ENCODE assay signal across 8 mouse cellular contexts in genomic region chr3:27154280-27154679, GRCm38 (mm10). TPM values are rescaled to one million over a fixed set of nuclear protein-coding genes. Genes with fewer than 3 reads are reported as not detected.
DNase-seq lines count a peak whose midpoint lies in the region; ATAC-seq and TF ChIP-seq lines count a peak whose summit lies in the region.

No protein-coding gene starts in this region.

- peaks cover 13% of the 10 kb centered on the region for H3K36me3 ChIP-seq in lung, embryonic 15.5 days
- H3K36me3 ChIP-seq in intestine, postnatal 0 days (ENCODE audit: control insufficient read depth, insufficient read depth), result no peaks in the 10 kb centered on the region
- no peaks in the 10 kb centered on the region for H3K36me3 ChIP-seq in neural tube, embryonic 15.5 days

- WGBS in lung, embryonic 15.5 days, result 62% methylated on average over 2 of the region's 2 CpGs
- 42% methylated on average over 2 of the region's 2 CpGs for WGBS in intestine, postnatal 0 days
- 67% methylated on average over 2 of the region's 2 CpGs for WGBS in neural tube, embryonic 15.5 days

- no peak for TF ChIP-seq POLR2A in embryonic fibroblast, embryonic 13.5 days (IDR thresholded peaks at IDR 0.05; ENCODE audit: low read depth, low read length)

- H3K9me3 ChIP-seq in lung, embryonic 15.5 days, result no peaks in the 10 kb centered on the region
- H3K9me3 ChIP-seq in intestine, postnatal 0 days (ENCODE audit: control insufficient read depth), result no peaks in the 10 kb centered on the region
- no peaks in the 10 kb centered on the region for H3K9me3 ChIP-seq in neural tube, embryonic 15.5 days (replicated peaks)

- H3K27ac ChIP-seq in lung, embryonic 15.5 days, result peak overlapping the region; percentile 90
- peak overlapping the region; percentile 77 for H3K27ac ChIP-seq in embryonic fibroblast, embryonic 13.5 days (ENCODE audit: insufficient read depth, low read length)
- H3K27ac ChIP-seq in intestine, postnatal 0 days (ENCODE audit: low read depth, low read length), result no peak overlapping the region
- no peak overlapping the region; the same call in 1 of the 2 replicates for H3K27ac ChIP-seq in neural tube, embryonic 15.5 days (replicated peaks)

- no peak for ATAC-seq in lung, embryonic 15.5 days (ENCODE audit: borderline replicate concordance, extremely low read depth, low FRiP score, low TSS enrichment)
- no peak for ATAC-seq in intestine, postnatal 0 days
- ATAC-seq in neural tube, embryonic 15.5 days (ENCODE audit: low FRiP score), result peak; percentile 18; the same call in 1 of the 2 replicates
- ATAC-seq in inflammation-experienced regulatory T-cells, adult 6 months, result no peak

- DNase-seq in lung, postnatal 10 days, result no peak
- no peak for DNase-seq in left cerebral cortex, adult 8-10 months (ENCODE audit: low spot score in 2 of 2)
- DNase-seq in right cerebral cortex, adult 18-20 months, result no peak

- no peak for TF ChIP-seq CTCF in embryonic fibroblast, embryonic 13.5 days (IDR thresholded peaks at IDR 0.05; ENCODE audit: borderline replicate concordance, insufficient read depth, low read length)
- no peak for TF ChIP-seq CTCF in intestine, postnatal 0 days (IDR thresholded peaks at IDR 0.05; ENCODE audit: low read depth)

- no peaks in the 10 kb centered on the region for H3K27me3 ChIP-seq in lung, embryonic 15.5 days
- H3K27me3 ChIP-seq in intestine, postnatal 0 days (replicated peaks; ENCODE audit: control insufficient read depth, insufficient read depth, low read length), result no peaks in the 10 kb centered on the region
- H3K27me3 ChIP-seq in neural tube, embryonic 15.5 days (replicated peaks), result no peaks in the 10 kb centered on the region

- H3K9ac ChIP-seq in lung, embryonic 15.5 days, result no peak overlapping the region
- no peak overlapping the region for H3K9ac ChIP-seq in intestine, postnatal 0 days (ENCODE audit: low read depth, low read length)
- H3K9ac ChIP-seq in neural tube, embryonic 15.5 days (replicated peaks), result peak overlapping the region; percentile 31

- peaks cover 24% of the 10 kb centered on the region for H3K4me1 ChIP-seq in lung, embryonic 15.5 days
- H3K4me1 ChIP-seq in embryonic fibroblast, embryonic 13.5 days (ENCODE audit: control insufficient read depth, insufficient read depth, low read length), result peaks cover 5% of the 10 kb centered on the region; the same call in 1 of the 2 replicates
- peaks cover 14% of the 10 kb centered on the region; the same call in 1 of the 2 replicates for H3K4me1 ChIP-seq in intestine, postnatal 0 days (replicated peaks; ENCODE audit: control insufficient read depth, insufficient read depth, low read length)
- H3K4me1 ChIP-seq in neural tube, embryonic 15.5 days, result peaks cover 13% of the 10 kb centered on the region

- peak overlapping the region; percentile 52 for H3K4me2 ChIP-seq in lung, embryonic 15.5 days
- H3K4me2 ChIP-seq in intestine, postnatal 0 days (replicated peaks; ENCODE audit: low read depth), result peak overlapping the region; percentile 37
- peak overlapping the region; percentile 55 for H3K4me2 ChIP-seq in neural tube, embryonic 15.5 days

- peak overlapping the region; percentile 81 for H3K4me3 ChIP-seq in lung, embryonic 15.5 days
- no peak overlapping the region for H3K4me3 ChIP-seq in embryonic fibroblast, embryonic 13.5 days (ENCODE audit: insufficient read depth, low read length)
- H3K4me3 ChIP-seq in intestine, postnatal 0 days (ENCODE audit: low read depth, low read length), result peak overlapping the region; percentile 83
- H3K4me3 ChIP-seq in neural tube, embryonic 15.5 days (replicated peaks), result peak overlapping the region; percentile 79

RNA-seq across cellular contexts. Expression of gene Ect2, which starts 0.6 kb away (rescaled TPM):
- polyA plus RNA-seq in lung, embryonic 15.5 days (2015; fragmentation: Nextera tagmentation; extraction: Ambion mirVana), result 63.9 and 69.0 TPM in 2 replicates
- polyA plus RNA-seq in embryonic fibroblast, embryonic 13.5 days (2011; ENCODE audit: insufficient read length, low read depth, missing spikeins), result 34.2 and 62.2 TPM in 2 replicates
- polyA plus RNA-seq in intestine, postnatal 0 days (2015; fragmentation: Nextera tagmentation; extraction: Ambion mirVana), result 8.4 and 9.1 TPM in 2 replicates
- 6.0 and 15.9 TPM in 2 replicates for polyA plus RNA-seq in neural tube, embryonic 15.5 days (2015; fragmentation: Nextera tagmentation; extraction: Ambion mirVana)
- under 1 TPM; 0.50 to 0.99 (median 0.62) TPM for total RNA-seq in left cerebral cortex, adult 8-10 months (2022)
- polyA plus RNA-seq in inflammation-experienced regulatory T-cells, adult 6 months (2017; shearing (Covaris generic)), result 10 to 100 TPM in 1 of 3 experiments, 1 to 10 TPM in 2; 4.0 to 37.2 (median 6.3) TPM

RNA-seq across cellular contexts. Expression of gene Nceh1, which starts 28.5 kb away (rescaled TPM):
- polyA plus RNA-seq in lung, embryonic 15.5 days (2015; fragmentation: Nextera tagmentation; extraction: Ambion mirVana), result 7.9 and 8.5 TPM in 2 replicates
- 5.3 TPM in 2 replicates for polyA plus RNA-seq in embryonic fibroblast, embryonic 13.5 days (2011; ENCODE audit: insufficient read length, low read depth, missing spikeins)
- 12.6 and 15.0 TPM in 2 replicates for polyA plus RNA-seq in intestine, postnatal 0 days (2015; fragmentation: Nextera tagmentation; extraction: Ambion mirVana)
- 16.3 and 19.3 TPM in 2 replicates for polyA plus RNA-seq in neural tube, embryonic 15.5 days (2015; fragmentation: Nextera tagmentation; extraction: Ambion mirVana)
- 100 to 1,000 TPM; 113 to 126 (median 120) TPM for total RNA-seq in left cerebral cortex, adult 8-10 months (2022)
- polyA plus RNA-seq in inflammation-experienced regulatory T-cells, adult 6 months (2017; shearing (Covaris generic)), result 10 to 100 TPM; 21.0 to 33.3 (median 22.7) TPM

Comparison
In these comparisons a context has a peak if more than half of its experiments do, and no peak if none do; other contexts are left out.
1. H3K27ac ChIP-seq: peak in lung, embryonic 15.5 days (single experiment) and embryonic fibroblast, embryonic 13.5 days (single experiment); none in intestine, postnatal 0 days (single experiment) and neural tube, embryonic 15.5 days (single experiment).
2. Peak in every context shown above with its lines, with median percentiles within 50 percentile points of each other: H3K4me2 ChIP-seq.